Mouse (Mus musculus): ENCODE measurements around the gene Cenpi.

Gene Cenpi

GRCm38 (mm10) chrX:134365421-134365820 is 57.5 kb downstream of the Cenpi start:
- no peak for DNase-seq (ENCODE audit: low read depth)

- no peak for DNase-seq (ENCODE audit: low read depth)
Measured at GRCm38 (mm10) chrX:134366547-134366946, 58.7 kb downstream of the Cenpi start.

DNA sequence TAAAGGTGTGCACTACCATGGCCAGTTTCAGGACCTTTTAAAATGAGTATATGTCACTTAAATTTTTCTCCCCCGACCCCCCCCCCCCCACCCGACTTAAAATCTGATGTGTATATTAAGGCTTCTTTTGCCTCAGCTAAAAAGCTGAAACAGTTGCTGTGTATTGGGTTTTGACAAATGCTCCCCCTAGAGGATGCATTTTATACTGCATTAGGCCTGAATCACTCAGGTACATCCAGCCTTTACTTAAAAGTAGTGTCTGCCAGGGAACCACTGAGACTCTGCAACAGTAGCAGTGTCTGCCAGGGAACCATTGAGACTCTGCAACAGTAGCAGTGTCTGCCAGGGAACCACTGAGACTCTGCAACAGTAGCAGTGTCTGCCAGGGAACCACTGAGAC is 63.4 kb downstream of the Cenpi start:
- peak; percentile 19 for DNase-seq (ENCODE audit: low read depth)

GRCm38 (mm10) chrX:134374190-134374589 is 66.3 kb downstream of the Cenpi start:
- no peak for DNase-seq (ENCODE audit: low read depth)

GRCm38 (mm10) chrX:134384896-134385295 is 77.0 kb downstream of the Cenpi start:
- DNase-seq (ENCODE audit: low read depth) = no peak

DNA sequence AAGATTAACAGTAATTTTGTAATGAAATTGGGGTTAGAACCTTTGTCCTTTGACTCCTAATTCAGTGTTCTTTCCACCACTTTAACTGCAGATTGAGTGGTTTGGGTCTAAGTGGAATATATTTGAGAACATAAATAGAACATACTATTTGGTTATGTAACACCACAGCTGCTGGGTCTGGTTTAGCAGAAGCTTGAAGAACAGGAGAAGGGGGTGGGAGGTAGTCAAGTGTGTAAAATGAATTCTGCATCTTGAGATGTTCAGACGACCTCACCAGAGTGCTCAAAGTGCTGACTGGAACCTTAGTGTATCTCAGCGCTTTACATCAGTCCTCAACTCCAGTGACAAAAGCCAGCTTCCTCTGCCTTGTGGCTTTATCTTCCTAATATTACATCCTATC is 91.1 kb downstream of the Cenpi start:
- no peak for DNase-seq (ENCODE audit: low read depth)

DNA sequence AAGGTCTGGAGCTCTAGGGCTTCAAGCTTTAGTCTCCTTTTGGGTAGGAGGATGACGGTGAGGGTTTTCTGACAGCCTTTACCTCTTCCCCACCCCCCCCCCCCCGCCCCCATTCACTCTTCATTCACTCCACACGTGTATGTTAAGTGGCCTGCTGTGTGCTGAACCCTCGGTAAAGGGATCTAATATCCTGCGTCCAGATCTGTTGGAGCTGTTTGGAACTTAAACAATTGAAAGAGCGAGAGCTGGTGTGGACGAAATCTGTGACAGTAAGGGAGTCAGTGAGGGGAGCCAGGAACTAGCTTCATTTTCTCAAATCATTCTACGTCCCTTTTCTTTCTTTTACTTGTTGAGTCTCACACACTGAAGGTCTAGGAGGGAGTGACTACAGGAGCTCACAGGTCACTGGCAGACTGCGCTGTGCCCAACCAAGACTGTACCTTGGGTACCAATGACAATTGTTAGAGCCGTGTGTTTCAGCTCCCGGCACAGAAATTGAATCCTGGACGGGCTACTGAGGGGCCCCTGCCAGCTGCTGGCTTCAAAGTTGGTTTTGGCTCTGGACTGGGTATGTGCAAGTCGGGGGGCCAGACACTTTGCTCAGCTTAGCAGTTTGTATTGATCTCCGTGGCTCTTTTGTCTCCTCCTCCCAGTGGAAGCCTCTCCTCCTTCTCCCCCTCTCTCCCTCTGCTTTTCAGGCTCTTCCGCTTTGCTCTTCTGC is 96.1 kb downstream of the Cenpi start, which contains the start of gene Drp2:
Gene Drp2 (plus strand): TSS at position 689 of the 721 bp plus-strand sequence.
- DNase-seq (ENCODE audit: low read depth) = no peak

GRCm38 (mm10) chrX:134404584-134404955 is 96.7 kb downstream of the Cenpi start:
- DNase-seq (ENCODE audit: low read depth) = no peak

DNA sequence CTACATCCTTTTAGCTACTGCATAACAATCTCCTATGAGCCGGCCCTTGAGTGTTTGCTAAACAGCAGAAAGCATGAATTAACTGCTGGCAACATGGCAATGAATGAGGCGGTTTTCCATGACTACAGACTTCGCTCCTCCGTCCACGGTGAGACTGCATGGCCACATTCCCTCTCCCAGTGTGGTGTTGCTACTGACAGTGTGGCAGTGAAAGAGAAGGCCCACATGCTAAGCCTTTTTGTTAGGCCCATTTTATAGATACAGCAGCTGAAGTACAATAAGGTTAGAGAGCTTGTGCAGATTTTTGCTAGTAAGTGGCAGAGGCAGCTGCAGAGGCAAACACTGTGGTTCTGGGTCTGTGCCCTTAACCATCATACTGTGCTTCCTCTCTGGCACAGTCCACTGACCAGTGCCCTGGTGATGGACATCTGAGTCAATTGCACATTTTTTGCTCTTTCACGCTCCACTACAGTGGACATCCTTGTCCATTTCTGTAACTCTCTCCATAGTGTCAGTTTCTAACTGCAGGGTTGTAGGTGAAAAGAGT is 101.5 kb downstream of the Cenpi start:
- no peak for DNase-seq (ENCODE audit: low read depth)

- DNase-seq (ENCODE audit: low read depth) = peak; percentile 29
Measured at GRCm38 (mm10) chrX:134412096-134412495, 104.2 kb downstream of the Cenpi start.

Measured in 416B (cell line).